Mouse (Mus musculus) G1E (cell line): ENCODE measurements around the gene Dgkd.

Experiments
- CTCF ChIP-seq: IDR thresholded peaks from 2 replicates; pipeline ENCODE4 v1.5.1; 2012; ENCODE audit warnings: low read depth, low read length, inconsistent platforms, mixed read lengths
- TAL1 ChIP-seq: conservative IDR thresholded peaks from 2 replicates; pipeline ENCODE4 v1.6.1; 2012; ENCODE audit warnings: low read depth, low read length, inconsistent platforms, mixed read lengths

DNA sequence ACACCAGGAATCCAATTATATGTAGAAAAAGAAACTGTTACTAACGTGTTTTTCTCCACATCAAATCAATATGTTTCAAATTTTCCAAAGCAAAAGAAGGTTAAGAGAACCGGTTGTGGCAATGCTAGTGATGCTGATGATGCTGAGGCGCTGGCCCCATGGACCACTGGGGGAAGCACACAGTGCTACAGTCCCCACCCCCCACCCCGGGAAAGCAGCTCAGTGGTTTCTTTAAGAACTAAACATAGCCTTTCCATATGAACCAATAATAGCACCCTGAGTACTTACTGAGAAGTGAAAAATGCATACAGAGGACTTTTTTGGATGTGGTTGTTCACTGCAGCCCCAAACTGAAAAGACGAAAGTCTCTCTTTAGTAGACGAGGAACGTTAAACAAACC, 41.7 kb upstream of the Dgkd start:
- TF ChIP-seq CTCF (no peak), TAL1 (no peak)
